Mouse (Mus musculus) brain, adult 10 weeks (tissue): Measurements from ENCODE around the gene Kxd1. TPM values are rescaled to one million over a fixed set of nuclear protein-coding genes. Genes with fewer than 3 reads are reported as not detected.

Experiments used
- polyA plus RNA-seq: library from polyadenylated mRNA; stranded (reverse); fragments of 350-450 nt; fragmentation: Illumina TruSeq; extraction: RNeasy Lipid Tissue Mini Kit (QIAGEN cat#74804); gene quantifications from one replicate; pipeline ENCODE4 v1.2.3, GENCODE M21; 2015; ENCODE audit warnings: low read depth, low replicate concordance

Gene Kxd1
- polyA plus RNA-seq, result 57.3 TPM

DNA sequence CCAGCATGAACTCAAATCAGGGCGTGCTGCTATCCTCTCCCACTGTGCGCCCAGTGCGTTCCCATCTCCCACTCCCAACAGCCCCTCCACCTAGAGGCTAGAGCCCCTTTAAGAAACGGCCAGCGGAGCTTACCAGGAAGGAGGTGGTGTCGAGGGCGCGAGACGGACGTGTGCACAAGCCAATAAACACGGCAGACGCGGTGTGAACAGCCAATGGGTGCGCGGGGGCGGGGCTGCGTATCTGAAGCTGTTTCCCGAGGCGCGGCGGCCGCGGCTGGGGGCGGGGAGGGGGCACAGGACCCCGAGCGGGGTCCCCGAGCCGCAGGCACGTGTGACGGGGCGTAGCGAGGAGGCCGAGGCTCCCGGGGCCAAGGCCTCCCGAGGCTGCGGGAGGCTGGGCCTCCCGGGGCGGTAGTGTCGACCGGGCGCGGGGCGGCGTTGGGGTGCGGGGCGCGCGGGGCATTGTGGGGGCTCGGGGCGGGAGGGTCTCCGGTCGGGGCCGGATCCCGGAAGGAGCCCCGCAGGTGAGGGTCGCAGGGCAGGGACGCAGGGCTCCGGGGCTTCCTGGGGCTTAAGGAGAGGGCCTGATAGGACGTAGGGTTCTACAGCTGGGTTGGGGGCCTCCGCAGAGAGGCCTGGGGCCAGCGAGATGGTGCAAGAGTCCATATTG lies at the start of gene Kxd1, which contains the start of gene Fkbp8:
Kxd1 (minus strand) TSS at position 445 of the 670 bp plus-strand sequence.
Fkbp8 (plus strand) TSS at position 213 of the 670 bp plus-strand sequence.

GRCm38 (mm10) chr8:70539077-70539813 lies 11.5 kb upstream of the Kxd1 start, which contains the start of gene Ell:
Gene Ell, plus strand, starts transcription at chr8:70539457.

DNA sequence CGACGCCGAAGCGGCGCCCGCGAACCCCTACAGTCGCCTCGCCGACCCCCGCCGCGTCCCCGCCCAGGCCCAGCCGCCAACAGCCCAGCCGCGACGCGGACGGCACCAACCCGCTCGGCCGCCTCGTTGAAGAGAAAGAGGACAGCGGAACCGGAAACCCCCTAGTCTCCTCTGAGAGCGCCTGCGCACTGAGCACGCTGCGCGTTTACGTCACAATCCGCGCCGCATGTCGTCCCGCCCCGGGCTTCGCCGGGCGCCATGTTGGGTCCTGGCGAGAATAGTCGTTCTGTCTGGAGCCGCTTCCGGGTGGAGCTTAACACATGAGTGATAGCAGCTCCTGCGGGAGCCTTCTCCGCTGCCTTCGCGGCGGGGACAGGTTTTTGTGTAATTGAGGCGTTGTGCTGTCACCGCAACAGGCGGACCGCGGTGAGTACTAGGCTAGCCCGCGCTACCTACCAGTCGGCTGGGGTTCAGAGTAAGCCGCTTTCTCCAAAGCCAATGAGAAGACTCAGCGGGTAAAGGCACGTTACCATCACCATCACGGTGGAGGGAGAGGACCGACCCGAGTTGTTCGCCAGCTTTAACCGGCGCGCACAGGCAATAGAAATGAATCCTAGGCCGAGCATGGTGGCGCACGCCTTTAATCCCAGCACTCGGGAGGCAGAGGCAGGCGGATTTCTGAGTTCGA lies 17.4 kb downstream of the Kxd1 start, which contains the start of gene Uba52:
Uba52 (minus strand) TSS at position 574 of the 688 bp plus-strand sequence.

GRCm38 (mm10) chr8:70506328-70507026 lies 21.3 kb downstream of the Kxd1 start, which contains the start of gene Rex1bd:
Gene Rex1bd, minus strand, starts transcription at chr8:70506752.

DNA sequence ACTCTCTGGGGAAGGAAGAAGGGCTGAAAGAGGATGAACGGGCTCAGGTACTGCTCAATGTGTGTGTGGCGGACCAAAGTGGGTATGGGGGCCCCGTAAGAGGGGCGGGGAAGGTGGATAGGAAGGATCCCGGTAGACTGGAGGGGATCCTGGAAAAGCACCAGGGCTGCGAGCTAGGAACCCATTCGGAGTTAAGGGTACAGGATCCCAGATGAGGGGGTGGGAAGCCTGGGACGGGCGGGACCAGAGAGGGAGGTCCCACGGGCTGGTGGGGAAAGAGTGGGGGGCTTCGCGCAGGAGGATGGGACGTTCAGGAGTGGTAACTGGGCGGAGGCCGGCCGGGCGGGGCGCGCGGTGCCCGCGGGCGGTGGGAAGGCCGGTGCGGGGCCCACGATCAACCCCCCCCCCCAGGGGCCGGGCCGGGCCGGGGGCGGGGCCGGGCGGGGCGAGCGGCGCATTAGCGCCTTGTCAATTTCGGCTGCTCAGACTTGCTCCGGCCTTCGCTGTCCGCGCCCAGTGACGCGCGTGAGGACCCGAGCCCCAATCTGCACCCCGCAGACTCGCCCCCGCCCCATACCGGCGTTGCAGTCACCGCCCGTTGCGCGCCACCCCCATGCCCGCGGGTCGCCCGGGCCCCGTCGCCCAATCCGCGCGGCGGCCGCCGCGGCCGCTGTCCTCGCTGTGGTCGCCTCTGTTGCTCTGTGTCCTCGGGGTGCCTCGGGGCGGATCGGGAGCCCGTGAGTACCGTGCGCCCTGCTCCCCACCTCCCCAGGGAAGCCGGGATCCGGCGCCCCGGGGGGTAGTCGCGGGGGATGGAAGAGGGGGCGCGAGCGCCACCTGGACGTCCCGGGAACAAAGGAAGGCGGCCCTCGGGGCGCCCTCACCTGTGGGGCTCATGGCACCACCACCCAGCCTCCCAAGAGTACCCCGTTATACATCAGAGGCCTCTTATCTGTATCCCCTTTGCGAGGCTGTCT lies 34.8 kb downstream of the Kxd1 start, which contains the start of gene Crlf1:
Crlf1 (plus strand) TSS at position 495 of the 977 bp plus-strand sequence.

DNA sequence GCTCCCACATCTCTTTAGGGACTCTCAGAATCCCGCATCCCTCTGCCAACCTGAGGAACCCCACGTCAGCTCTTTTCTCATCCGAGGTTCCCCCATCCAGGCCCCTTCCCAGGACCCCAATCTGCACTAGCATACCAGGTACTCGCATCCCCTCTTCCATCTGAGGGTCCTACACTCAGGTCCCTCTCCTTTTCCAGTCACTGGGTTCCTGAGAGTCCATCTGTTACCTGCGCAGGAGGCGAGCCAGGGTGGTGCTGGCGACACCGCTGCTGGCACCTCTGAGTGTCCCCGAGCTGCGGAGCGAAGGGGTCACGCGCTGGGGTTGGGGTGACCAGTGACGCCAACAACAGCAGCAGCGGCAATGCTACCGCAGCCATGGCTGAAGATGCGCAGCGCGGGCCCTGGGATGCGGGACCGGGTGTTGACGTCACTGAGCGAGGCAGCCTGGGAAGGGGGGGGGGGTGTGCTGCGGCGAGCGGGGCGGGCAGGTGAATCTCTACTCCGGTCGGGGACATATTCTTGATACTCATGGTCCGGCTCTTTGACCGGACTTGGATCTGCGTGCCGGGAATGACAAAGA lies 40.7 kb downstream of the Kxd1 start, which contains the start of gene Tmem59l:
Tmem59l (minus strand) TSS at position 418 of the 580 bp plus-strand sequence.

DNA sequence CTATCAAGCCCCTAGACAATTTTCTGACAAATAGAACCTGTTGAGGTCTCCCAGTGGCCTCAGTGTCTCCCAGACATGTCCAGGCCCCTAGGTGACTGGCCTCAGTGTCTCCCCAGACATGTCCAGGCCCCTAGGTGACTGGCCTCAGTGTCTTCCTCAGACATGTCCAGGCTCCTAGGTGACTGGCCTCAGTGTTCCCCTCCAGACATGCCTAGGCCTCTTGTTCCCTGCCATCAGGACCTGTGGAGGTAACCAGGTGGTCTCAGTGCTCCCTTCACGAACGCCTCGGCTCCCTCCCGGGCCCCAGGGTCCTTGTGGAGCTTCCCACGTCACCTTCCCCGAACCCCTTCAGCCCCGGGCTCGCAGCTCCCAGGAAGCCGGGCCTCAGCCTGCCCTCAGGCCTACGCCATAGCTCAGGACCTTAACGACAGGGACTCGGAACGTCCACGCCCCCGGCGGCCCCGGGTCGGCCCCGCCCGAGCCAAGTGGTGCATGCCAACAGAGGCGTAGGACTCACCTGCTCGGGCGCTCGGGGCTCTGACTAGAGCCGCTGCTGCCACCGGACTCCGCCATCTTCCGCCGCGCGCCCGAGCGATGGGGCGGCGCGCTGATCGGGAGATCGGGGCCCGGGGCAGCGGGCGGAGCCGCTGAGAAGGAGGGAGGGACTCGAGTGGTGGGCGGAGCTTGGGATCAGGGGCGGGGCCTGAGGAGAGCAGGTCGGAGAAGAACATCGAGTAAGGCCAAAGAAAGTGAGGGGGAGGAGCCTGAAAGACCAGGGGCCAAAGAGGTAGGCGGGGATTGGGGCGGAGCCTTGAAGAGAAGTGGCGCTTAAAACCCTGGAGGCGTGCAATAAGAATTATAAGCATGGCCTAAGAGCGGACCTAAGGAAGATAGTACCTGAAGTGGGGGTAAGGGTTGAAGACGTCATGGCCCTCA lies 51.2 kb downstream of the Kxd1 start, which contains the start of gene Klhl26:
Klhl26 (minus strand) TSS at position 636 of the 936 bp plus-strand sequence.

Other genes with a start within 250 kb of the Kxd1 start
- gene Homer3, start 245.1 kb downstream of the Kxd1 start, polyA plus RNA-seq, result 20.1 TPM
- 44.8 TPM for gene Ddx49, start 225.5 kb downstream of the Kxd1 start, polyA plus RNA-seq
- gene Cope, start 225.4 kb downstream of the Kxd1 start, polyA plus RNA-seq, result 172 TPM
- gene Cers1, start 212.2 kb downstream of the Kxd1 start, polyA plus RNA-seq, result 65.7 TPM
- gene Gdf1, start 198.1 kb downstream of the Kxd1 start, polyA plus RNA-seq, result 3.5 TPM
- 29.0 TPM for gene Upf1, start 174.7 kb downstream of the Kxd1 start, polyA plus RNA-seq
- gene Comp, start 154.4 kb downstream of the Kxd1 start, polyA plus RNA-seq, result 0.18 TPM
- gene Crtc1, start 88.4 kb downstream of the Kxd1 start, polyA plus RNA-seq, result 68.4 TPM
- gene Klhl26, start 51.0 kb downstream of the Kxd1 start, polyA plus RNA-seq, result 33.9 TPM
- 410 TPM for gene Tmem59l, start 40.6 kb downstream of the Kxd1 start, polyA plus RNA-seq
- 5.2 TPM for gene Crlf1, start 34.8 kb downstream of the Kxd1 start, polyA plus RNA-seq
- 129 TPM for gene Rex1bd, start 21.2 kb downstream of the Kxd1 start, polyA plus RNA-seq
- 1,689 TPM for gene Uba52, start 17.2 kb downstream of the Kxd1 start, polyA plus RNA-seq
- 487 TPM for gene Fkbp8, start 232 bp downstream of the Kxd1 start, polyA plus RNA-seq
- gene Ell, start 11.5 kb upstream of the Kxd1 start, polyA plus RNA-seq, result 12.0 TPM
- 38.2 TPM for gene Isyna1, start 66.4 kb upstream of the Kxd1 start, polyA plus RNA-seq
- gene Ssbp4, start 80.9 kb upstream of the Kxd1 start, polyA plus RNA-seq, result 179 TPM
- 0.85 TPM for gene Lrrc25, start 88.2 kb upstream of the Kxd1 start, polyA plus RNA-seq
- gene Gdf15, start 104.5 kb upstream of the Kxd1 start, polyA plus RNA-seq, result not detected
- 14.7 TPM for gene Pgpep1, start 132.4 kb upstream of the Kxd1 start, polyA plus RNA-seq
- 72.2 TPM for gene Lsm4, start 145.3 kb upstream of the Kxd1 start, polyA plus RNA-seq
- gene Jund, start 171.0 kb upstream of the Kxd1 start, polyA plus RNA-seq, result 82.5 TPM
- gene Iqcn, start 175.5 kb upstream of the Kxd1 start, polyA plus RNA-seq, result 0.09 TPM
- not detected for gene Gm3336, start 190.6 kb upstream of the Kxd1 start, polyA plus RNA-seq
- gene Pde4c, start 195.8 kb upstream of the Kxd1 start, polyA plus RNA-seq, result 2.8 TPM
- 913 TPM for gene Rab3a, start 226.7 kb upstream of the Kxd1 start, polyA plus RNA-seq
- 36.8 TPM for gene Mpv17l2, start 233.0 kb upstream of the Kxd1 start, polyA plus RNA-seq
- 83.0 TPM for gene Pik3r2, start 248.8 kb upstream of the Kxd1 start, polyA plus RNA-seq